Mouse (Mus musculus) G1E (cell line): ENCODE results near the gene Dpyd.

Experiments
- CTCF ChIP-seq: IDR thresholded peaks from 2 replicates; pipeline ENCODE4 v1.5.1; 2012; ENCODE audit warnings: low read depth, low read length, inconsistent platforms, mixed read lengths
- GATA1 ChIP-seq: IDR thresholded peaks from 2 replicates; pipeline ENCODE4 v1.6.1; 2012; ENCODE audit warnings: borderline replicate concordance, low read length, inconsistent platforms, mixed read lengths
- GATA2 ChIP-seq: IDR thresholded peaks from 2 replicates; pipeline ENCODE4 v1.6.1; 2012; ENCODE audit warnings: low read depth, low read length, inconsistent platforms, borderline replicate concordance
- POLR2AphosphoS5 ChIP-seq: IDR thresholded peaks from 2 replicates; pipeline ENCODE4 v1.6.1; 2012; ENCODE audit warnings: low read depth, low read length, inconsistent platforms; ENCODE audit not compliant: insufficient replicate concordance
- TAL1 ChIP-seq: conservative IDR thresholded peaks from 2 replicates; pipeline ENCODE4 v1.6.1; 2012; ENCODE audit warnings: low read depth, low read length, inconsistent platforms, mixed read lengths

DNA sequence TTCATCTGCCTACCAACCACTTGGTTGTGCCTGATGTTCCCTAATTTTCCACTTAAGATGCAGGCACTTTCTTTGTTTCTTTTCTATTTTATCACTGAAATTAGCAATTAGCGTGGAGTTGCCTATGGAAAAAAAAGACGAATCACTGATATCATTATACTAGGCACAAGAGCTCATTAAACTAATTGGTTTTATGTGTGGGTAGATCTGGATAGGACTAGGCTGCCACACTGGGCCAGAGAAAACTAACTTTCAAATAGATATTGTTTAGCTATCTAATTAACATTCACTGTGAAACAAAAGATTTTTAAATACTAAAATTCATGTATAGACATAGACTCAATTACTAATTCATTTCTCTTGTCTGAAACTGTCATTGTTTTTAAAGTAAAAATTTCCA, 313.9 kb downstream of the Dpyd start:
- TF ChIP-seq CTCF (no peak), POLR2AphosphoS5 (no peak), GATA1 (no peak), TAL1 (no peak), GATA2 (no peak)
